16 mouse cellular contexts compared by ENCODE assay signal in genomic region chr6:4703908-4704307, GRCm38 (mm10). TPM values are rescaled to one million over a fixed set of nuclear protein-coding genes. Genes with fewer than 3 reads are reported as not detected.
"Had no signal": no experiment of that assay in that cellular context is flagged by ENCODE, and none has a peak within 500 bp of the region (broad histone marks: within the 10 kb centered on the region; RNA-seq: fewer than 3 reads in every experiment).

No protein-coding gene starts in this region.

- H3K9ac ChIP-seq: liver, embryonic 14.5 days; midbrain, embryonic 12.5 days; neural tube, embryonic 12.5 days; stomach, embryonic 15.5 days had no signal

- H3K4me3 ChIP-seq: midbrain, embryonic 10.5 days; midbrain, embryonic 12.5 days; neural tube, embryonic 12.5 days; stomach, embryonic 15.5 days had no signal

- ATAC-seq: lung, postnatal 0 days; midbrain, embryonic 16.5 days had no signal

- H3K4me2 ChIP-seq: midbrain, embryonic 12.5 days; neural tube, embryonic 12.5 days; stomach, embryonic 15.5 days had no signal

- H3K4me1 ChIP-seq: midbrain, embryonic 10.5 days; midbrain, embryonic 12.5 days; neural tube, embryonic 12.5 days; stomach, embryonic 15.5 days had no signal

- H3K36me3 ChIP-seq: stomach, embryonic 15.5 days had no signal

- H3K27ac ChIP-seq: liver, embryonic 14.5 days; midbrain, embryonic 10.5 days; midbrain, embryonic 12.5 days; neural tube, embryonic 12.5 days; stomach, embryonic 15.5 days; stomach, postnatal 0 days had no signal

- DNase-seq: lung, adult 18-20 months; lung, postnatal 4 days; midbrain, embryonic 14.5 days; right cerebral cortex, postnatal 14 days; thymus, adult 2 months; thymus, postnatal 25 days; thymus, postnatal 4 days had no signal

- H3K9me3 ChIP-seq: midbrain, embryonic 10.5 days; midbrain, embryonic 12.5 days; neural tube, embryonic 12.5 days; stomach, embryonic 15.5 days had no signal

- H3K27me3 ChIP-seq: midbrain, embryonic 12.5 days; neural tube, embryonic 12.5 days; stomach, embryonic 15.5 days had no signal

RNA-seq across cellular contexts. Expression of gene Sgce, which starts 43.1 kb away (rescaled TPM):
- total RNA-seq: megakaryocyte, adult 5-6 weeks had no signal

RNA-seq across cellular contexts. Expression of gene Peg10, which starts 43.2 kb away (rescaled TPM):
- total RNA-seq: megakaryocyte, adult 5-6 weeks had no signal
